7 mouse cellular contexts compared by ENCODE assay signal in genomic region chr7:125392536-125392935, GRCm38 (mm10). TPM values are rescaled to one million over a fixed set of nuclear protein-coding genes. Genes with fewer than 3 reads are reported as not detected.
DNase-seq lines count a peak whose midpoint lies in the region; ATAC-seq lines count a peak whose summit lies in the region.

No protein-coding gene starts in this region.

- intact Hi-C loops in heart, postnatal 10 days (cut with DNase I), result loop anchor here (2.0 to 10.0 kb wide), 3 partner anchors 212 to 1868 kb away; no protein-coding TSS in a partner anchor

- WGBS in embryonic facial prominence, embryonic 15.5 days, result 35% methylated on average over 3 of the region's 3 CpGs
- WGBS in limb, embryonic 15.5 days, result 19% methylated on average over 3 of the region's 3 CpGs
- 39% methylated on average over 3 of the region's 3 CpGs for WGBS in stomach, embryonic 15.5 days

- H3K9ac ChIP-seq in embryonic facial prominence, embryonic 15.5 days, result no peak overlapping the region
- H3K9ac ChIP-seq in limb, embryonic 15.5 days, result no peak overlapping the region; the same call in 1 of the 2 replicates
- no peak overlapping the region for H3K9ac ChIP-seq in stomach, embryonic 15.5 days

- DNase-seq in right cerebral cortex, adult 2 months (ENCODE audit: low spot score in 2 of 2), result peak; percentile 15 to 17
- DNase-seq in right cerebral cortex, postnatal 4 days, result no peak
- peak; percentile 34 to 53 for DNase-seq in heart, postnatal 10 days
- no peak for DNase-seq in liver

- no peaks in the 10 kb centered on the region for H3K27me3 ChIP-seq in embryonic facial prominence, embryonic 15.5 days
- H3K27me3 ChIP-seq in limb, embryonic 15.5 days, result peaks cover 11% of the 10 kb centered on the region; the same call in 1 of the 2 replicates
- H3K27me3 ChIP-seq in stomach, embryonic 15.5 days (replicated peaks), result no peaks in the 10 kb centered on the region

- no peaks in the 10 kb centered on the region for H3K9me3 ChIP-seq in embryonic facial prominence, embryonic 15.5 days (replicated peaks)
- H3K9me3 ChIP-seq in limb, embryonic 15.5 days, result no peaks in the 10 kb centered on the region
- no peaks in the 10 kb centered on the region for H3K9me3 ChIP-seq in stomach, embryonic 15.5 days

- H3K27ac ChIP-seq in embryonic facial prominence, embryonic 15.5 days (replicated peaks), result no peak overlapping the region
- peak overlapping the region; percentile 81 for H3K27ac ChIP-seq in limb, embryonic 15.5 days
- no peak overlapping the region for H3K27ac ChIP-seq in stomach, embryonic 15.5 days

- H3K4me1 ChIP-seq in embryonic facial prominence, embryonic 15.5 days, result peaks cover 11% of the 10 kb centered on the region
- peaks cover 15% of the 10 kb centered on the region for H3K4me1 ChIP-seq in limb, embryonic 15.5 days
- peaks cover 8% of the 10 kb centered on the region for H3K4me1 ChIP-seq in stomach, embryonic 15.5 days

- no peak for ATAC-seq in embryonic facial prominence, embryonic 15.5 days (ENCODE audit: insufficient number of reproducible peaks, low FRiP score, low TSS enrichment, low read depth)
- no peak for ATAC-seq in limb, embryonic 15.5 days (ENCODE audit: insufficient number of reproducible peaks, low FRiP score, low TSS enrichment, low read depth)
- no peak for ATAC-seq in stomach, embryonic 15.5 days (ENCODE audit: insufficient read depth, low FRiP score, low read depth)

- H3K4me2 ChIP-seq in embryonic facial prominence, embryonic 15.5 days (replicated peaks), result peak overlapping the region; percentile 89
- H3K4me2 ChIP-seq in limb, embryonic 15.5 days, result 0 out of 2 replicates have a peak overlapping the region, but pooled peaks have one; percentile 77
- peak overlapping the region; percentile 83; the same call in 1 of the 2 replicates for H3K4me2 ChIP-seq in stomach, embryonic 15.5 days

- 0 out of 2 replicates have a peak overlapping the region, but pooled peaks have one; percentile 46 for H3K4me3 ChIP-seq in embryonic facial prominence, embryonic 15.5 days (replicated peaks)
- no peak overlapping the region for H3K4me3 ChIP-seq in limb, embryonic 15.5 days
- H3K4me3 ChIP-seq in stomach, embryonic 15.5 days (replicated peaks), result no peak overlapping the region

- no peaks in the 10 kb centered on the region for H3K36me3 ChIP-seq in embryonic facial prominence, embryonic 15.5 days
- no peaks in the 10 kb centered on the region for H3K36me3 ChIP-seq in limb, embryonic 15.5 days
- H3K36me3 ChIP-seq in stomach, embryonic 15.5 days, result no peaks in the 10 kb centered on the region

RNA-seq across cellular contexts. Expression of gene Kdm8, which starts 51.9 kb away (rescaled TPM):
- polyA plus RNA-seq in embryonic facial prominence, embryonic 15.5 days (2015; fragmentation: Nextera tagmentation; extraction: Ambion mirVana), result 8.0 and 8.3 TPM in 2 replicates
- total RNA-seq in heart, postnatal 10 days (2021), result 1 to 10 TPM; 3.7 to 3.9 TPM
- 9.0 and 9.1 TPM in 2 replicates for polyA plus RNA-seq in limb, embryonic 15.5 days (2015; fragmentation: Nextera tagmentation; extraction: Ambion mirVana)
- 8.8 and 9.3 TPM in 2 replicates for polyA plus RNA-seq in stomach, embryonic 15.5 days (2015; fragmentation: Nextera tagmentation; extraction: Ambion mirVana)

Comparison
In these comparisons a context has a peak if more than half of its experiments do, and no peak if none do; other contexts are left out.
1. DNase-seq: peak in right cerebral cortex, adult 2 months (2 of 2) and heart, postnatal 10 days (2 of 2); none in right cerebral cortex, postnatal 4 days (single experiment) and liver (single experiment).
2. Peak in every context shown above with its lines, with median percentiles within 50 percentile points of each other: H3K4me2 ChIP-seq.